Mouse (Mus musculus): ENCODE results near the gene Zscan21. TPM values are rescaled to one million over a fixed set of nuclear protein-coding genes. Genes with fewer than 3 reads are reported as not detected.

The Zscan21 gene
- polyA plus RNA-seq, 1 experiment from 2014 or later, result 43.3 TPM

GRCm38 (mm10) chr5:138137257-138137656 lies 20.6 kb downstream of the Zscan21 start:
- Histone ChIP-seq H3K36me3 (peaks cover 25% of the 10 kb centered on the region; the same call in 1 of the 2 replicates), H3K4me3 (replicated peaks) (no peak overlapping the region), H3K27ac (0 out of 2 replicates have a peak overlapping the region, but pooled peaks have one; percentile 63), H3K27me3 (replicated peaks) (no peaks in the 10 kb centered on the region), H3K4me1 (replicated peaks) (0 out of 2 replicates have a peak, but pooled peaks cover 3% of the 10 kb centered on the region), H3K9me3 (no peaks in the 10 kb centered on the region), H3K9ac (no peak overlapping the region), H3K4me2 (replicated peaks) (no peak overlapping the region)
- ATAC-seq, result peak; percentile 65
- 50% methylated on average over 4 of the region's 4 CpGs for WGBS

- no peaks in the 10 kb centered on the region for H3K9me3 ChIP-seq
- 59% methylated on average over 8 of the region's 8 CpGs for WGBS
- no peak overlapping the region for H3K4me3 ChIP-seq (replicated peaks)
- H3K9ac ChIP-seq, result no peak overlapping the region
- no peak overlapping the region for H3K27ac ChIP-seq
- H3K27me3 ChIP-seq (replicated peaks), result no peaks in the 10 kb centered on the region
- H3K4me1 ChIP-seq (replicated peaks), result 0 out of 2 replicates have a peak, but pooled peaks cover 3% of the 10 kb centered on the region
- peaks cover 21% of the 10 kb centered on the region; the same call in 1 of the 2 replicates for H3K36me3 ChIP-seq
- H3K4me2 ChIP-seq (replicated peaks), result no peak overlapping the region
- peak; percentile 50; the same call in 1 of the 2 replicates for ATAC-seq
Measured at GRCm38 (mm10) chr5:138137935-138138549, 21.3 kb downstream of the Zscan21 start.

GRCm38 (mm10) chr5:138138585-138138984 lies 21.9 kb downstream of the Zscan21 start:
- 75% methylated on average over 4 of the region's 4 CpGs for WGBS
- peaks cover 15% of the 10 kb centered on the region for H3K36me3 ChIP-seq
- no peak overlapping the region for H3K9ac ChIP-seq
- no peak overlapping the region for H3K27ac ChIP-seq
- H3K9me3 ChIP-seq, result no peaks in the 10 kb centered on the region
- H3K4me1 ChIP-seq (replicated peaks), result 0 out of 2 replicates have a peak, but pooled peaks cover 3% of the 10 kb centered on the region
- H3K4me2 ChIP-seq (replicated peaks), result no peak overlapping the region
- no peak for ATAC-seq
- H3K4me3 ChIP-seq (replicated peaks), result no peak overlapping the region
- H3K27me3 ChIP-seq (replicated peaks), result no peaks in the 10 kb centered on the region

GRCm38 (mm10) chr5:138154390-138154789 lies 37.7 kb downstream of the Zscan21 start:
- Histone ChIP-seq H3K27ac (no peak overlapping the region), H3K4me2 (replicated peaks) (peak overlapping the region; percentile 61), H3K4me3 (replicated peaks) (peak overlapping the region; percentile 79), H3K9ac (no peak overlapping the region), H3K36me3 (peaks cover 10% of the 10 kb centered on the region), H3K9me3 (no peaks in the 10 kb centered on the region), H3K27me3 (replicated peaks) (no peaks in the 10 kb centered on the region), H3K4me1 (replicated peaks) (no peaks in the 10 kb centered on the region)
- ATAC-seq, result no peak
- WGBS, result 72% methylated on average over 3 of the region's 3 CpGs

- Histone ChIP-seq H3K36me3 (peaks cover 7% of the 10 kb centered on the region), H3K27me3 (replicated peaks) (no peaks in the 10 kb centered on the region), H3K4me3 (replicated peaks) (peak within 1 kb of the TSS; percentile 79), H3K4me2 (replicated peaks) (peak within 1 kb of the TSS; percentile 61), H3K9me3 (no peaks in the 10 kb centered on the region), H3K9ac (peak within 1 kb of the TSS; percentile 86), H3K4me1 (replicated peaks) (0 out of 2 replicates have a peak, but pooled peaks cover 3% of the 10 kb centered on the region), H3K27ac (peak within 1 kb of the TSS; percentile 92)
- WGBS, result under 1% methylated on average over 31 of the region's 31 CpGs
- peak; percentile 98 for ATAC-seq
Measured at GRCm38 (mm10) chr5:138155443-138155976, 38.8 kb downstream of the Zscan21 start, which contains the start of gene Zfp113. Gene Zfp113 (minus strand): TSS chr5:138155744.

GRCm38 (mm10) chr5:138160224-138160762 lies 43.6 kb downstream of the Zscan21 start:
- Histone ChIP-seq H3K9ac (peak overlapping the region; percentile 73; the same call in 1 of the 2 replicates), H3K36me3 (peaks cover 22% of the 10 kb centered on the region), H3K9me3 (no peaks in the 10 kb centered on the region), H3K27me3 (replicated peaks) (no peaks in the 10 kb centered on the region), H3K4me2 (replicated peaks) (peak overlapping the region; percentile 64), H3K4me1 (replicated peaks) (peaks cover 15% of the 10 kb centered on the region), H3K4me3 (replicated peaks) (peak overlapping the region; percentile 67), H3K27ac (no peak overlapping the region)
- no peak for ATAC-seq
- 62% methylated on average over 7 of the region's 7 CpGs for WGBS

- H3K27ac ChIP-seq, result peak within 1 kb of the TSS; percentile 59
- no peaks in the 10 kb centered on the region for H3K27me3 ChIP-seq (replicated peaks)
- no peaks in the 10 kb centered on the region for H3K9me3 ChIP-seq
- peak within 1 kb of the TSS; percentile 64 for H3K4me2 ChIP-seq (replicated peaks)
- WGBS, result under 1% methylated on average over 42 of the region's 42 CpGs
- H3K4me3 ChIP-seq (replicated peaks), result peak within 1 kb of the TSS; percentile 67
- peaks cover 17% of the 10 kb centered on the region for H3K4me1 ChIP-seq (replicated peaks)
- peaks cover 27% of the 10 kb centered on the region for H3K36me3 ChIP-seq
- peak; percentile 97 for ATAC-seq
- H3K9ac ChIP-seq, result peak within 1 kb of the TSS; percentile 73
Measured at GRCm38 (mm10) chr5:138160842-138161665, 44.4 kb downstream of the Zscan21 start, which contains the start of gene Cops6. Gene Cops6 (plus strand): TSS chr5:138161071.

GRCm38 (mm10) chr5:138163046-138163445 lies 46.3 kb downstream of the Zscan21 start:
- Histone ChIP-seq H3K9ac (no peak overlapping the region), H3K9me3 (no peaks in the 10 kb centered on the region), H3K36me3 (peaks cover 46% of the 10 kb centered on the region), H3K4me3 (replicated peaks) (no peak overlapping the region), H3K4me2 (replicated peaks) (no peak overlapping the region), H3K27ac (no peak overlapping the region), H3K27me3 (replicated peaks) (no peaks in the 10 kb centered on the region), H3K4me1 (replicated peaks) (peaks cover 17% of the 10 kb centered on the region)
- no peak for ATAC-seq
- 61% methylated on average over 6 of the region's 6 CpGs for WGBS

- Histone ChIP-seq H3K36me3 (peaks cover 49% of the 10 kb centered on the region), H3K27ac (no peak overlapping the region), H3K27me3 (replicated peaks) (no peaks in the 10 kb centered on the region), H3K9me3 (no peaks in the 10 kb centered on the region), H3K9ac (no peak overlapping the region), H3K4me2 (replicated peaks) (no peak overlapping the region), H3K4me3 (replicated peaks) (no peak overlapping the region), H3K4me1 (replicated peaks) (peaks cover 17% of the 10 kb centered on the region)
- no peak for ATAC-seq
- 62% methylated on average over 10 of the region's 10 CpGs for WGBS
Measured at GRCm38 (mm10) chr5:138163610-138164009, 46.9 kb downstream of the Zscan21 start.

- Histone ChIP-seq H3K4me3 (replicated peaks) (no peak overlapping the region), H3K9ac (no peak overlapping the region), H3K36me3 (peaks cover 49% of the 10 kb centered on the region), H3K4me2 (replicated peaks) (no peak overlapping the region), H3K27ac (no peak overlapping the region), H3K9me3 (no peaks in the 10 kb centered on the region), H3K4me1 (replicated peaks) (peaks cover 17% of the 10 kb centered on the region), H3K27me3 (replicated peaks) (no peaks in the 10 kb centered on the region)
- 82% methylated on average over 8 of the region's 8 CpGs for WGBS
- ATAC-seq, result no peak
Measured at GRCm38 (mm10) chr5:138165594-138165993, 48.9 kb downstream of the Zscan21 start.

- H3K27ac ChIP-seq, result peak overlapping the region; percentile 95
- peak; percentile 91 for ATAC-seq
- no peaks in the 10 kb centered on the region for H3K9me3 ChIP-seq
- H3K9ac ChIP-seq, result peak overlapping the region; percentile 68
- H3K4me1 ChIP-seq (replicated peaks), result peaks cover 7% of the 10 kb centered on the region
- H3K4me3 ChIP-seq (replicated peaks), result peak overlapping the region; percentile 72
- peak overlapping the region; percentile 84 for H3K4me2 ChIP-seq (replicated peaks)
- no peaks in the 10 kb centered on the region for H3K27me3 ChIP-seq (replicated peaks)
- WGBS, result under 1% methylated on average over 47 of the region's 47 CpGs
- H3K36me3 ChIP-seq, result peaks cover 31% of the 10 kb centered on the region
Measured at GRCm38 (mm10) chr5:138170936-138171561, 54.3 kb downstream of the Zscan21 start.
